Mouse (Mus musculus): ENCODE data around the gene Zfp710.

DNA sequence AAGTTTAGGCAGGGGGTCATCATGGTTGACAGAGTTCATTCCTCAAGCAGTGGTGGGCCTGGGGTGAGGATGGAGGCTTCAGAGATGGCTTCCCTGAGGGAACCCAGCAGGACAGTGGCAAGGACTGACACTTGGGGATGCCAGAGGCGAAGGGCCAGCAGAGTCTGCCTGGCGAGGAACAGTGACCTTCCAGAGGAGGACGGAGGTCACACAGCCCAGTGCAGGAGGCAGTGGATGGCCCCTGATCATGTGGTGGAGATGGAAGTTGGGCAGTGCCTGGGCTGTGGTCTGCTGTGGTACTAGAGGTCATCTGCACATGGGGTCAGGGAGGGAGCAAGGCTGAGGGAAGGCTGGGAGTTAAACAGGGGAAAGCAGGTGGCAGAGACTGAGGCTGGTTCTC, 40.6 kb downstream of the Zfp710 start:
- TF ChIP-seq CTCF (IDR thresholded peaks at IDR 0.05; ENCODE audit: low read depth) (no peak), EP300 (IDR thresholded peaks at IDR 0.05; ENCODE audit: low read depth) (no peak)

All from liver, postnatal 0 days (tissue).